Mouse (Mus musculus) brain, embryonic 14.5 days (tissue): Measurements from ENCODE around the gene Gpr45.

ENCODE experiments used
- CTCF ChIP-seq: fragments of 200-500 bp; IDR thresholded peaks from 2 replicates; pipeline ENCODE4 v1.5.1; 2012; ENCODE audit warnings: inconsistent platforms, mild to moderate bottlenecking, moderate library complexity, borderline replicate concordance; ENCODE audit not compliant: insufficient read depth, insufficient read length; ENCODE audit errors: extremely low read depth
- POLR2A ChIP-seq: fragments of 200-500 bp; IDR thresholded peaks from 2 replicates; pipeline ENCODE4 v1.6.1; 2012; ENCODE audit warnings: mild to moderate bottlenecking, inconsistent platforms, borderline replicate concordance; ENCODE audit not compliant: poor library complexity, insufficient read depth, insufficient read length, severe bottlenecking; ENCODE audit errors: extremely low read depth

GRCm38 (mm10) chr1:43078124-43078523 lies 125.5 kb downstream of the Gpr45 start:
- no peak for TF ChIP-seq POLR2A
- no peak for TF ChIP-seq CTCF
